Mouse (Mus musculus) stomach, embryonic 14.5 days (tissue): Measurements from ENCODE around the gene Prss46. TPM values are rescaled to one million over a fixed set of nuclear protein-coding genes. Genes with fewer than 3 reads are reported as not detected.

Source experiments
- ATAC-seq: fragments of 200-750 bp; cut with Nextera tagmentation; 2 replicates; pipeline ENCODE4 v1.8.0; 2017; ENCODE audit warnings: low read depth, moderate TSS enrichment; ENCODE audit not compliant: insufficient number of reproducible peaks, insufficient read depth, low FRiP score
- H3K27ac ChIP-seq: fragments of 300-500 bp; sonication (generic); 2 replicates; pipeline ENCODE4 v1.5.1; 2014; ENCODE audit warnings: mild to moderate bottlenecking, low read length, moderate library complexity, mixed read lengths
- H3K27me3 ChIP-seq: fragments of 300-500 bp; sonication (generic); 2 replicates; pipeline ENCODE4 v1.6.1; 2014; ENCODE audit warnings: low read length, control low read depth, mixed read lengths; ENCODE audit not compliant: control insufficient read depth, insufficient read depth
- H3K36me3 ChIP-seq: fragments of 300-500 bp; sonication (generic); 2 replicates; pipeline ENCODE4 v1.6.1; 2014; ENCODE audit warnings: mild to moderate bottlenecking, control low read depth, low read length, moderate library complexity, mixed read lengths; ENCODE audit not compliant: control insufficient read depth, insufficient read depth
- H3K4me1 ChIP-seq: fragments of 300-500 bp; sonication (generic); 2 replicates; pipeline ENCODE4 v1.6.1; 2014; ENCODE audit warnings: low read length, control low read depth, mixed read lengths; ENCODE audit not compliant: control insufficient read depth, insufficient read depth
- H3K4me2 ChIP-seq: fragments of 300-500 bp; sonication (generic); replicated peaks from 2 replicates; pipeline ENCODE4 v1.6.1; 2014; ENCODE audit warnings: low read depth, low read length, control low read depth
- H3K4me3 ChIP-seq: fragments of 300-500 bp; sonication (generic); 2 replicates; pipeline ENCODE4 v1.5.1; 2014; ENCODE audit warnings: low read depth, low read length, control low read depth
- H3K9ac ChIP-seq: fragments of 300-500 bp; sonication (generic); replicated peaks from 2 replicates; pipeline ENCODE4 v1.6.1; 2014; ENCODE audit warnings: low read depth, mild to moderate bottlenecking, control low read depth, low read length, moderate library complexity, mixed read lengths
- H3K9me3 ChIP-seq: fragments of 300-500 bp; sonication (generic); 2 replicates; pipeline ENCODE4 v1.6.1; 2016; ENCODE audit warnings: low read depth, low read length, control low read depth; ENCODE audit not compliant: control insufficient read depth
- WGBS: fragments of 180-500 bp; shearing (Covaris S2); extraction: QIAGEN DNeasy Blood & Tissue Kit; methylation state at CpG from one replicate; pipeline ENCODE4 v1.1.7; 2014; 5-methylcytosine and 5-hydroxymethylcytosine counted together
- polyA plus RNA-seq: library from polyadenylated mRNA; unstranded; fragments of >200 nt; fragmentation: Nextera tagmentation; extraction: Ambion mirVana; gene quantifications from 2 replicates; pipeline ENCODE4 v1.2.1, GENCODE M21; 2014

The Prss46 gene
- polyA plus RNA-seq, 1 experiment from 2014 or later = not detected

GRCm38 (mm10) chr9:110873681-110874659, 29.7 kb downstream of the Prss46 start:
- Histone ChIP-seq H3K9me3 (no peaks in the 10 kb centered on the region), H3K4me3 (peak overlapping the region; percentile 14; the same call in 1 of the 2 replicates), H3K9ac (no peak overlapping the region), H3K4me1 (peaks cover 6% of the 10 kb centered on the region; the same call in 1 of the 2 replicates), H3K27ac (no peak overlapping the region), H3K4me2 (peak overlapping the region; percentile 43), H3K27me3 (0 out of 2 replicates have a peak, but pooled peaks cover 7% of the 10 kb centered on the region), H3K36me3 (no peaks in the 10 kb centered on the region)
- 8% methylated on average over 40 of the region's 40 CpGs for WGBS
- peak; percentile 35; the same call in 1 of the 2 replicates for ATAC-seq

- H3K27me3 ChIP-seq = 0 out of 2 replicates have a peak, but pooled peaks cover 7% of the 10 kb centered on the region
- H3K36me3 ChIP-seq = no peaks in the 10 kb centered on the region
- ATAC-seq = no peak; the same call in 1 of the 2 replicates
- no peak overlapping the region for H3K9ac ChIP-seq
- H3K9me3 ChIP-seq = no peaks in the 10 kb centered on the region
- H3K4me2 ChIP-seq = no peak overlapping the region
- no peak overlapping the region for H3K4me3 ChIP-seq
- no peak overlapping the region for H3K27ac ChIP-seq
- 10% methylated on average over 3 of the region's 3 CpGs for WGBS
- H3K4me1 ChIP-seq = peaks cover 6% of the 10 kb centered on the region; the same call in 1 of the 2 replicates
Observed at GRCm38 (mm10) chr9:110874660-110875191, 30.4 kb downstream of the Prss46 start.

GRCm38 (mm10) chr9:110875288-110875695, 31.0 kb downstream of the Prss46 start:
- Histone ChIP-seq H3K27ac (no peak overlapping the region), H3K9ac (no peak overlapping the region), H3K36me3 (no peaks in the 10 kb centered on the region), H3K4me3 (no peak overlapping the region), H3K9me3 (no peaks in the 10 kb centered on the region), H3K4me1 (peaks cover 6% of the 10 kb centered on the region; the same call in 1 of the 2 replicates), H3K27me3 (0 out of 2 replicates have a peak, but pooled peaks cover 7% of the 10 kb centered on the region), H3K4me2 (no peak overlapping the region)
- WGBS = 21% methylated on average over 5 of the region's 6 CpGs
- no peak; the same call in 1 of the 2 replicates for ATAC-seq

GRCm38 (mm10) chr9:110877353-110877752, 33.0 kb downstream of the Prss46 start:
- WGBS = 90% methylated on average over 1 of the region's 1 CpGs
- Histone ChIP-seq H3K27me3 (peaks cover 12% of the 10 kb centered on the region; the same call in 1 of the 2 replicates), H3K9me3 (no peaks in the 10 kb centered on the region), H3K4me1 (peaks cover 6% of the 10 kb centered on the region; the same call in 1 of the 2 replicates), H3K27ac (no peak overlapping the region), H3K4me3 (no peak overlapping the region), H3K4me2 (no peak overlapping the region), H3K36me3 (no peaks in the 10 kb centered on the region), H3K9ac (no peak overlapping the region)
- ATAC-seq = no peak

DNA sequence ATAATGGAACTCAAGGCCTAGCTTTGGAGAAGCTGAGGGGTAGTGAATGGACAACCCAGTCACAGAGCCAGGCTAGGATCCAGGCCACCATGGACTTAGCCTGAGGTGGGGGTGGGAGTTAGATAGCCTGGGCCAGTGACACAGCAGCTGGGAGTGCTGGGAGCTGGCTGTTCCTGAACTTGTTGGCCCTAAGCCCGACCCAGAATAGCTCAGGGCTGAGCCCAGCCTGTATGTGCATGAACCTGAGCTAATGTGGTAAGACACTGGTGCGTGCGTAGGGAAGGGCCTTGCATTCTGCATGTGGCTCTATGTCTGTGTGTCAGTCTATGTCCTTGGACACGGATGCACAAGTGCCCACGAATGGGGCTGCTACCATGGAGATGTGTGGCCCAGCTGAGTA, 33.6 kb downstream of the Prss46 start:
- WGBS = 90% methylated on average over 5 of the region's 5 CpGs
- Histone ChIP-seq H3K4me3 (no peak overlapping the region), H3K27ac (no peak overlapping the region), H3K9ac (no peak overlapping the region), H3K36me3 (no peaks in the 10 kb centered on the region), H3K4me2 (no peak overlapping the region), H3K27me3 (peaks cover 11% of the 10 kb centered on the region; the same call in 1 of the 2 replicates), H3K4me1 (peaks cover 6% of the 10 kb centered on the region; the same call in 1 of the 2 replicates), H3K9me3 (no peaks in the 10 kb centered on the region)
- ATAC-seq = no peak

GRCm38 (mm10) chr9:110879191-110879920, 35.0 kb downstream of the Prss46 start, which contains the start of gene Als2cl:
TSS of gene Als2cl (plus strand) at chr9:110879870.
- H3K36me3 ChIP-seq = no peaks in the 10 kb centered on the region
- WGBS = 17% methylated on average over 12 of the region's 12 CpGs
- peak within 1 kb of the TSS; percentile 45; the same call in 1 of the 2 replicates for H3K9ac ChIP-seq
- ATAC-seq = no peak
- H3K4me3 ChIP-seq = peak within 1 kb of the TSS; percentile 57
- peak within 1 kb of the TSS; percentile 95 for H3K4me2 ChIP-seq
- no peaks in the 10 kb centered on the region for H3K9me3 ChIP-seq
- H3K4me1 ChIP-seq = peaks cover 3% of the 10 kb centered on the region; the same call in 1 of the 2 replicates
- H3K27me3 ChIP-seq = peaks cover 6% of the 10 kb centered on the region; the same call in 1 of the 2 replicates
- peak within 1 kb of the TSS; percentile 48; the same call in 1 of the 2 replicates for H3K27ac ChIP-seq

GRCm38 (mm10) chr9:110879998-110880561, 35.8 kb downstream of the Prss46 start, which contains the start of gene Tmie:
TSS of gene Tmie (minus strand) at chr9:110880113.
- H3K27me3 ChIP-seq = peaks cover 5% of the 10 kb centered on the region; the same call in 1 of the 2 replicates
- H3K9me3 ChIP-seq = no peaks in the 10 kb centered on the region
- H3K4me1 ChIP-seq = no peaks in the 10 kb centered on the region
- ATAC-seq = peak; percentile 71
- H3K4me3 ChIP-seq = peak within 1 kb of the TSS; percentile 57
- no peaks in the 10 kb centered on the region for H3K36me3 ChIP-seq
- peak within 1 kb of the TSS; percentile 45; the same call in 1 of the 2 replicates for H3K9ac ChIP-seq
- peak within 1 kb of the TSS; percentile 95 for H3K4me2 ChIP-seq
- 0% methylated on average over 48 of the region's 57 CpGs for WGBS
- peak within 1 kb of the TSS; percentile 48; the same call in 1 of the 2 replicates for H3K27ac ChIP-seq
